Mouse (Mus musculus): Measurements from ENCODE around the gene Dnmt1. TPM values are rescaled to one million over a fixed set of nuclear protein-coding genes. Genes with fewer than 3 reads are reported as not detected.
A peak's percentile ranks its signal among the peaks of the same experiment; 100 is the strongest.

The Dnmt1 gene
- polyA plus RNA-seq, 1 experiment: 54.5 TPM

- TF ChIP-seq CTCF (IDR thresholded peaks at IDR 0.05; ENCODE audit: low read depth, low read length) (no peak), POLR2A (IDR thresholded peaks at IDR 0.05; ENCODE audit: borderline replicate concordance, low read depth, low read length) (no peak)
- peaks cover 61% of the 10 kb centered on the region for H3K4me1 ChIP-seq (ENCODE audit: control insufficient read depth, insufficient read depth, low read length)
- peak overlapping the region; percentile 89 for H3K27ac ChIP-seq (ENCODE audit: insufficient read depth, low read depth, low read length)
- peak overlapping the region; percentile 30; the same call in 1 of the 2 replicates for H3K4me3 ChIP-seq (ENCODE audit: insufficient read depth, low read length)
Observed at GRCm38 (mm10) chr9:20966747-20967146, 7.1 kb upstream of the Dnmt1 start.

DNA sequence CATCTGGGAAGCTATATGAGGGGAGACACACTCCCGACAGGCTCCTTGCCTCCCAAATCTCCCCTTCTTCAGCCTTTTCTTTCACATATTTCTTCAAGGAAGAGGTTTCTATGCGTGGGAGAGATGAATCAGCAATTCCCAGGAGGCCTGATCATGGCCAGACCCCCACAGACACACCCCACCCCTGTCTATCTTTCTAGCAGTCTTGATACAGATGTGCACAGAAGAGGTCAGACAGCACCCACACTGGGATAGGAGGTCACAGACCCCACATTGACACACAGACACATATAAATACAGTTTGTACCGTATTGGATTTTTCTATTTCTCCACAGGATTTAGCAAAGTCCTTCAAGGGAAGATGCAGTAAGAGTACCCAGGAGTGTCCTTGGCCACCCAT is 6.3 kb upstream of the Dnmt1 start:
- TF ChIP-seq POLR2A (IDR thresholded peaks at IDR 0.05; ENCODE audit: borderline replicate concordance, low read depth, low read length): no peak
- no peak for TF ChIP-seq CTCF (IDR thresholded peaks at IDR 0.05; ENCODE audit: low read depth, low read length)
- H3K27ac ChIP-seq (ENCODE audit: insufficient read depth, low read depth, low read length): peak overlapping the region; percentile 89
- peaks cover 61% of the 10 kb centered on the region for H3K4me1 ChIP-seq (ENCODE audit: control insufficient read depth, insufficient read depth, low read length)
- H3K4me3 ChIP-seq (ENCODE audit: insufficient read depth, low read length): no peak overlapping the region

DNA sequence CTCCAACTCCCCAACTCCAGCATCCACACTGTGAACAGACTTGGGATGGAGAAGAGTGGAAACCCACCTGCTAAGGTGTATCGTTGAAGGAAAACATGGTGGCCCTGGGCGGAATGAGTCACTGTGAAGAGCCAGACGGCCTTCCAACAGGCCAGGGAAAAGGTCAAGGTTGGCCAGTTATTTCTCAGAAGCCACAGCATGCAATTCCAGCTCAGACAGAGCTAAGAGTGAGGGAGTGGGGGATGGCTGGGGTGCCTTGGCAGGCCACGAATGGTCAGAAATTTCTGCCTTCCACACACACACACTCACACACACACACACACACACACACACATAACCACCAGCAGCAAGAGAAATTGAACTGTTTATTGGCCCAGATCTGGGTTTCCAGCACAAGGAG is 5.9 kb upstream of the Dnmt1 start:
- no peak overlapping the region for H3K27ac ChIP-seq (ENCODE audit: insufficient read depth, low read depth, low read length)
- no peak for TF ChIP-seq POLR2A (IDR thresholded peaks at IDR 0.05; ENCODE audit: borderline replicate concordance, low read depth, low read length)
- TF ChIP-seq CTCF (IDR thresholded peaks at IDR 0.05; ENCODE audit: low read depth, low read length): no peak
- H3K4me1 ChIP-seq (ENCODE audit: control insufficient read depth, insufficient read depth, low read length): peaks cover 65% of the 10 kb centered on the region

GRCm38 (mm10) chr9:20961557-20961956 is 1.9 kb upstream of the Dnmt1 start:
- TF ChIP-seq POLR2A (IDR thresholded peaks at IDR 0.05; ENCODE audit: borderline replicate concordance, low read depth, low read length) (no peak), CTCF (IDR thresholded peaks at IDR 0.05; ENCODE audit: low read depth, low read length) (no peak)
- Histone ChIP-seq H3K4me1 (ENCODE audit: control insufficient read depth, insufficient read depth, low read length) (peaks cover 46% of the 10 kb centered on the region), H3K4me3 (ENCODE audit: insufficient read depth, low read length) (no peak overlapping the region), H3K27ac (ENCODE audit: insufficient read depth, low read depth, low read length) (peak overlapping the region; percentile 79)

More for the DNA sequence above, 5.9 kb upstream of the Dnmt1 start:
- no peak overlapping the region for H3K4me3 ChIP-seq (ENCODE audit: insufficient read depth, low read length)

DNA sequence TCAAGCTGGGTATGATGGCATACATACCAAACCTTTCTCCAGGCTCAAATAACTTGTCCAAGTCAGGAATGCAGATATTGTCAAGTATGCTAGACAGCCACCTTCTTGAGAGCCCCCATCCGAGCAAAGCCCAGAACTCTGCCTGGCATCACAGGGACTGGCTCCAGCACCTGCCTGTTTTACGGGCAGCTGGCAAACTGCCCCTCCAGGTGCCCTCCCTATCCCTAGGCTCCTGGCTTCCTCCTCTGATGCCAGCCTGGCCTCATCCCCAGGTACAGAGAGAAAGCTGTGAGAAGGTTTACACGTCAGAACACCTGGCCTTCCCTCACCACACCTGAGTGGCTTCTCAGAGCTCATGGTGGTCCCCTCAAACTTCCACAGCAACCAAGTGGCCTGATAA is 2.7 kb downstream of the Dnmt1 start:
- no peak overlapping the region for H3K27ac ChIP-seq (ENCODE audit: insufficient read depth, low read depth, low read length)
- no peak overlapping the region for H3K4me3 ChIP-seq (ENCODE audit: insufficient read depth, low read length)
- peaks cover 12% of the 10 kb centered on the region for H3K4me1 ChIP-seq (ENCODE audit: control insufficient read depth, insufficient read depth, low read length)
- TF ChIP-seq CTCF (IDR thresholded peaks at IDR 0.05; ENCODE audit: low read depth, low read length) (no peak), POLR2A (IDR thresholded peaks at IDR 0.05; ENCODE audit: borderline replicate concordance, low read depth, low read length) (no peak)

GRCm38 (mm10) chr9:20952520-20953227 is 7.0 kb downstream of the Dnmt1 start:
- no peak for TF ChIP-seq POLR2A (IDR thresholded peaks at IDR 0.05; ENCODE audit: borderline replicate concordance, low read depth, low read length)
- no peak; the same call in 1 of the 2 replicates for TF ChIP-seq CTCF (IDR thresholded peaks at IDR 0.05; ENCODE audit: low read depth, low read length)
- Histone ChIP-seq H3K4me3 (ENCODE audit: insufficient read depth, low read length) (peak overlapping the region; percentile 78), H3K27ac (ENCODE audit: insufficient read depth, low read depth, low read length) (peak overlapping the region; percentile 78), H3K4me1 (ENCODE audit: control insufficient read depth, insufficient read depth, low read length) (peaks cover 19% of the 10 kb centered on the region)

GRCm38 (mm10) chr9:20951966-20952519 is 7.6 kb downstream of the Dnmt1 start:
- Histone ChIP-seq H3K4me1 (ENCODE audit: control insufficient read depth, insufficient read depth, low read length) (peaks cover 25% of the 10 kb centered on the region), H3K4me3 (ENCODE audit: insufficient read depth, low read length) (peak overlapping the region; percentile 78), H3K27ac (ENCODE audit: insufficient read depth, low read depth, low read length) (peak overlapping the region; percentile 78)
- TF ChIP-seq CTCF (IDR thresholded peaks at IDR 0.05; ENCODE audit: low read depth, low read length) (no peak), POLR2A (IDR thresholded peaks at IDR 0.05; ENCODE audit: borderline replicate concordance, low read depth, low read length) (no peak)

- no peak for TF ChIP-seq POLR2A (IDR thresholded peaks at IDR 0.05; ENCODE audit: borderline replicate concordance, low read depth, low read length)
- TF ChIP-seq CTCF (IDR thresholded peaks at IDR 0.05; ENCODE audit: low read depth, low read length): no peak
- H3K27ac ChIP-seq (ENCODE audit: insufficient read depth, low read depth, low read length): no peak overlapping the region
- peak overlapping the region; percentile 78 for H3K4me3 ChIP-seq (ENCODE audit: insufficient read depth, low read length)
- peaks cover 31% of the 10 kb centered on the region for H3K4me1 ChIP-seq (ENCODE audit: control insufficient read depth, insufficient read depth, low read length)
Observed at GRCm38 (mm10) chr9:20951441-20951840, 8.2 kb downstream of the Dnmt1 start.

DNA sequence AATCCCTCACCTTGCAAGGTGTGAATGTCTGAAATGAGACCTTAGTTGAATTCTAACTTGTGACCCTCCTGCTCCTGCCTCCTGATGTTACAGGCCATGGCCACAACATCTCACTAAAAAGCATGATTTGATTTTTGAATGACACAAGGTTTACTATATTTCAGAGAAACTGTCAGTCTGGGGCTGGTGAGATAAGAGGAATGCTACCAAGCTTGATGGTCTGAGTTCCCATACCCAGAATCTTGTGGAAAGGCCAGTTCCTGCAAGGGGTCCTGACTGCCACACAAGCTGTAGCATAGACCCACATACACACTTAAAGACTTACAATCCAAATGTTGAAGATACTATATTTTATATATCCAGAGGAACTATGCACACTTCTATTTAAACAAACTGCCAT is 9.3 kb downstream of the Dnmt1 start:
- no peak overlapping the region for H3K4me3 ChIP-seq (ENCODE audit: insufficient read depth, low read length)
- H3K27ac ChIP-seq (ENCODE audit: insufficient read depth, low read depth, low read length): no peak overlapping the region
- peaks cover 41% of the 10 kb centered on the region for H3K4me1 ChIP-seq (ENCODE audit: control insufficient read depth, insufficient read depth, low read length)
- TF ChIP-seq POLR2A (IDR thresholded peaks at IDR 0.05; ENCODE audit: borderline replicate concordance, low read depth, low read length): no peak
- no peak for TF ChIP-seq CTCF (IDR thresholded peaks at IDR 0.05; ENCODE audit: low read depth, low read length)

All from bone marrow macrophage, adult 2 months (primary cell).